Mouse (Mus musculus) embryonic facial prominence, embryonic 14.5 days (tissue): Measurements from ENCODE around the gene Atxn1. TPM values are rescaled to one million over a fixed set of nuclear protein-coding genes. Genes with fewer than 3 reads are reported as not detected.

Experiments used
- ATAC-seq: fragments of 200-750 bp; cut with Nextera tagmentation; 2 replicates; pipeline ENCODE4 v1.8.0; 2017; ENCODE audit warnings: low read depth, moderate number of reproducible peaks, moderate TSS enrichment
- DNase-seq: peaks from one replicate; pipeline ENCODE4 v3.0.0-alpha.2; 2015; ENCODE audit warnings: low spot score
- H3K27ac ChIP-seq: fragments of 300-500 bp; sonication (generic); replicated peaks from 2 replicates; pipeline ENCODE4 v1.5.1; 2014; ENCODE audit warnings: low read depth, mild to moderate bottlenecking, low read length, moderate library complexity
- H3K27me3 ChIP-seq: fragments of 300-500 bp; sonication (generic); replicated peaks from 2 replicates; pipeline ENCODE4 v1.6.1; 2014; ENCODE audit warnings: low read length; ENCODE audit not compliant: control insufficient read depth, insufficient read depth
- H3K36me3 ChIP-seq: fragments of 300-500 bp; sonication (generic); 2 replicates; pipeline ENCODE4 v1.6.1; 2014; ENCODE audit warnings: low read length, mixed read lengths; ENCODE audit not compliant: control insufficient read depth, insufficient read depth
- H3K4me1 ChIP-seq: fragments of 300-500 bp; sonication (generic); 2 replicates; pipeline ENCODE4 v1.6.1; 2014; ENCODE audit warnings: antibody characterized with exemption, low read length; ENCODE audit not compliant: control insufficient read depth, insufficient read depth
- H3K4me2 ChIP-seq: fragments of 300-500 bp; sonication (generic); 2 replicates; pipeline ENCODE4 v1.6.1; 2014; ENCODE audit warnings: low read depth, mild to moderate bottlenecking, low read length, moderate library complexity, mixed read lengths
- H3K4me3 ChIP-seq: fragments of 300-500 bp; sonication (generic); 2 replicates; pipeline ENCODE4 v1.5.1; 2014; ENCODE audit warnings: low read depth, mild to moderate bottlenecking, low read length
- H3K9ac ChIP-seq: fragments of 300-500 bp; sonication (generic); 2 replicates; pipeline ENCODE4 v1.6.1; 2014; ENCODE audit warnings: low read depth, mild to moderate bottlenecking, low read length, moderate library complexity, mixed read lengths
- H3K9me3 ChIP-seq: fragments of 300-500 bp; sonication (generic); 2 replicates; pipeline ENCODE4 v1.6.1; 2016; ENCODE audit warnings: low read length; ENCODE audit not compliant: control insufficient read depth
- WGBS: fragments of 180-500 bp; shearing (Covaris S2); extraction: QIAGEN DNeasy Blood & Tissue Kit; methylation state at CpG from one replicate; pipeline ENCODE4 v1.1.7; 2014; 5-methylcytosine and 5-hydroxymethylcytosine counted together
- polyA plus RNA-seq: library from polyadenylated mRNA; unstranded; fragments of >200 nt; fragmentation: Nextera tagmentation; extraction: Ambion mirVana; gene quantifications from 2 replicates; pipeline ENCODE4 v1.2.1, GENCODE M21; 2014

The Atxn1 gene
- polyA plus RNA-seq, 1 experiment from 2014 or later: 3.6 TPM

- Histone ChIP-seq H3K27me3 (no peaks in the 10 kb centered on the region), H3K4me3 (no peak overlapping the region), H3K4me1 (no peaks in the 10 kb centered on the region), H3K36me3 (no peaks in the 10 kb centered on the region), H3K9ac (no peak overlapping the region), H3K9me3 (no peaks in the 10 kb centered on the region), H3K4me2 (no peak overlapping the region), H3K27ac (no peak overlapping the region)
- WGBS: 67% methylated on average over 7 of the region's 7 CpGs
- DNase-seq (no peak), ATAC-seq (no peak)
Observed at GRCm38 (mm10) chr13:45839901-45840300, 124.9 kb downstream of the Atxn1 start.

DNA sequence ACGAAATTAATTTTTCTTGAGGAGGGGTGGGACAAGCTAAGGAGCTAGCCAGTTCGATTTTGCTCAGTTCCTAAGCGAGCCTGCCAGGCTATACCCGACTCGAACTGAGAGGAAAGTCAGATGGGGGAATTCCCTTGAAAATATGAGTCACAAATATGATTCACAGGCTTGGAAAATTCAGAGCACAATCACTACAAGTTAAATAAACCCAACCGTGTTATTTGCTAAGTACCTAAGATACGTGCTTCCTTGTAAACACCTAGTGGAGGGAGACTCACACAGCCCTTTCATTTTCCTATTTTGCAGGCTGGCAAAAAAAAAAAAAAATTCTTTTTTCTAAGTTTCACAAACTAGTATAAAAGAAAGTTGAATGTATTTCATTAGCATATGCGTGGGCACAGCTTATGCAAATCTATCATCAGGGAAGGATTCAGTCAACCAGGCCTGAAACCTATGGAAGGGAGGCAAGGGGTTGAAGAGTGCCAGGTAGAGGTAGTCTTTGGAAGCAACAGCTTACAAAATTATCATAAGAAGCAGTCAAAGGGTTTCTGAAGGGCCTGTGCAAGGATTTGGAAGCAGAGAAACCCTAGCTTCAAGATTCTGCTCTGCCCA is 127.1 kb downstream of the Atxn1 start:
- no peak overlapping the region for H3K4me2 ChIP-seq
- H3K4me3 ChIP-seq: no peak overlapping the region
- no peak for ATAC-seq
- H3K27me3 ChIP-seq: no peaks in the 10 kb centered on the region
- no peaks in the 10 kb centered on the region for H3K4me1 ChIP-seq
- H3K9me3 ChIP-seq: no peaks in the 10 kb centered on the region
- H3K36me3 ChIP-seq: no peaks in the 10 kb centered on the region
- DNase-seq: no peak
- WGBS: 79% methylated on average over 8 of the region's 8 CpGs
- H3K9ac ChIP-seq: no peak overlapping the region
- no peak overlapping the region for H3K27ac ChIP-seq

- no peaks in the 10 kb centered on the region for H3K36me3 ChIP-seq
- WGBS: 87% methylated on average over 15 of the region's 15 CpGs
- no peaks in the 10 kb centered on the region for H3K9me3 ChIP-seq
- DNase-seq (no peak), ATAC-seq (no peak)
- H3K27ac ChIP-seq: no peak overlapping the region
- H3K27me3 ChIP-seq: no peaks in the 10 kb centered on the region
- H3K4me1 ChIP-seq: no peaks in the 10 kb centered on the region
- no peak overlapping the region for H3K9ac ChIP-seq
- H3K4me2 ChIP-seq: no peak overlapping the region
- no peak overlapping the region for H3K4me3 ChIP-seq
Observed at GRCm38 (mm10) chr13:45836377-45837054, 128.3 kb downstream of the Atxn1 start.

DNA sequence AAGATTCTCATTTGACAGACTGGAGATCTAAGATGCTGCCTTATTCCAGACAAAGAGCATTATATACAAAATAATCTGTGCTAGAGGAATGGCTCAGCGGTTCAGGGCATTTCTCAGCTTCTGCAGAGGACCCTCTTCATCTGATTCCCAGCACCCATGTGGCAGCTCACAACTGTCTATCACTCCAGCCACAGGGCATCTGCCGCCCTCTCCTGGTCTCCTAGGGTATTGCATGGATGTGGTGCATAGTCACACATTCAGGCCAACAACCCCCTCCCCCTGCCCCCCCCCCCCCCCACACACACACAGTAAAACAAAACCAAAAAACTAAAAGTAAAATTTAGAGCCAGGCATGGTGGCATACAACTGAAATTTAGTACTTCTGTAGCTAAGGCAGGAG is 130.5 kb downstream of the Atxn1 start:
- H3K27ac ChIP-seq: no peak overlapping the region
- no peak overlapping the region for H3K4me2 ChIP-seq
- WGBS: 86% methylated on average over 2 of the region's 2 CpGs
- no peak for DNase-seq
- H3K9ac ChIP-seq: no peak overlapping the region
- no peak for ATAC-seq
- no peaks in the 10 kb centered on the region for H3K27me3 ChIP-seq
- H3K4me3 ChIP-seq: no peak overlapping the region
- no peaks in the 10 kb centered on the region for H3K4me1 ChIP-seq
- no peaks in the 10 kb centered on the region for H3K9me3 ChIP-seq
- no peaks in the 10 kb centered on the region for H3K36me3 ChIP-seq

DNA sequence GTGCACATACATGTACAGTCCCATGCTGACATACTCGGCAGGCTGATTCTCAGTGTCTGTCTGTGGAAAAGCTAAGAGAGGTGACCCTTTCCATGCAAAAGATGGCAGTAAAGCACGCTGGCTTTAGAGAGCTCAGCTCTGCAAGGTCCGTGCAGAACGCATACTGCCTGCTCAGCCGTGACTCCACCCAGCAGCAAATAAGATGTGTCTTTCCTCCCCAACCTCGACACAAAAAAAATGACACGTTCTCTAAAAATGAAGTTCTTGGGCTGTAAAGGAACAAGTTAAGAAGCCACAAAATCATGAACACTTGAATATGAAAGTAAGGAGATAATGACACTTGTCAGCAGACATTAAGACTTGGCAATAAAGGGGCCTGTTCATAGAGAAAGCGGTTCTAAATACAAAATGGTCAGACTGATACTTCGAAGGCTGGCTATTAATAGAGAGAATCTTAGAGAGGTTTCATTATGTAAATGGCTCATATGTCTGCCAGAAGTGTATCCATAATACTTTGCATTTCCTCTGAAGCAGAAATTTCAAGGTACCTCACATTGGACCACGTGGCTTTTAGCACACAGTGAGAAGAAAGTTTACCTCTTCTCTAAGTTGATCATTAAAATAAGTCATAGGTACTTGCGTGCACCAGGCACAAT is 132.0 kb downstream of the Atxn1 start:
- Histone ChIP-seq H3K9me3 (no peaks in the 10 kb centered on the region), H3K36me3 (no peaks in the 10 kb centered on the region), H3K9ac (no peak overlapping the region), H3K4me2 (no peak overlapping the region), H3K27me3 (no peaks in the 10 kb centered on the region), H3K27ac (no peak overlapping the region), H3K4me3 (no peak overlapping the region), H3K4me1 (no peaks in the 10 kb centered on the region)
- ATAC-seq (no peak), DNase-seq (no peak)
- WGBS: 77% methylated on average over 11 of the region's 11 CpGs

DNA sequence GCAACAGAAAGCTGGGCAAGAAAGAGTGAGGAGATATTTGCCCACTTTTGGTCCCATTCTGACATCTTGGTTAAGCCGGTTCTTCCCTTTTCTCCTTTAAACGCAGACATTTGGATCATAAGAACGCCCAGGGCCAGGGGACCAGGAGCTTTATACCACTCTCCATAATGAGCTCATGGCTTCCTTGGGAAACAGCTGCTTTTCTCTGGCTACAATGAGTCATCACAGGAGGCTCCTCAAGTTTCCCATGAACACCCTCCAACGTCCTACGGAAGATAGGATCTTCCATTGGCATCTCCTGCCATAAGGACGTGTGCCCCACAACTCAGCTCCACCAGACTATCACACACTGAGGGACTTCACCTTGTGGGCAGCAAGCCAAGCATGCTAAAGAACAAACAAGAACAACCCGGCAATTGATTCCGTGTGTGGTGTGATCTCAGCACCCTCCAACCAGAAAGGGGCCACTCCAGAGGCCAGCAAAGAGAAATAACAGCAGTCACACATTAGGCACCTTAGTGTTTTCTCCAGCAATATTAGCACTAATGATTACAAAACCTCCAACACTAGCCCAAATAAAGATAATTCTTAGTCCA is 135.4 kb downstream of the Atxn1 start:
- DNase-seq (no peak), ATAC-seq (no peak)
- Histone ChIP-seq H3K4me1 (no peaks in the 10 kb centered on the region), H3K27me3 (no peaks in the 10 kb centered on the region), H3K4me2 (no peak overlapping the region), H3K4me3 (no peak overlapping the region), H3K36me3 (no peaks in the 10 kb centered on the region), H3K9me3 (no peaks in the 10 kb centered on the region), H3K9ac (no peak overlapping the region), H3K27ac (no peak overlapping the region)
- WGBS: 71% methylated on average over 8 of the region's 8 CpGs

- H3K27me3 ChIP-seq: no peaks in the 10 kb centered on the region
- WGBS: 86% methylated on average over 7 of the region's 7 CpGs
- H3K36me3 ChIP-seq: no peaks in the 10 kb centered on the region
- H3K4me1 ChIP-seq: no peaks in the 10 kb centered on the region
- no peak overlapping the region for H3K4me2 ChIP-seq
- H3K27ac ChIP-seq: no peak overlapping the region
- no peak overlapping the region for H3K9ac ChIP-seq
- H3K4me3 ChIP-seq: no peak overlapping the region
- no peaks in the 10 kb centered on the region for H3K9me3 ChIP-seq
- no peak for ATAC-seq
- DNase-seq: no peak
Observed at GRCm38 (mm10) chr13:45828035-45828434, 136.8 kb downstream of the Atxn1 start.

GRCm38 (mm10) chr13:45827619-45828018 is 137.2 kb downstream of the Atxn1 start:
- Histone ChIP-seq H3K9ac (no peak overlapping the region), H3K4me2 (no peak overlapping the region), H3K27ac (no peak overlapping the region), H3K4me3 (no peak overlapping the region), H3K27me3 (no peaks in the 10 kb centered on the region), H3K4me1 (no peaks in the 10 kb centered on the region), H3K9me3 (no peaks in the 10 kb centered on the region), H3K36me3 (no peaks in the 10 kb centered on the region)
- 56% methylated on average over 4 of the region's 4 CpGs for WGBS
- ATAC-seq (no peak), DNase-seq (peak; percentile 61)
